Mouse (Mus musculus) Muller cell, postnatal 12 days (primary cell): Measurements from ENCODE around the gene Clec2h.
"Not testable (repeated sequence)": the region's sequence is repeated elsewhere in the genome, so short reads cannot be mapped to it uniquely, and the experiment has no call there.

Experiments
- DNase-seq: peaks from one replicate; pipeline ENCODE4 v3.0.0-alpha.2; 2015; ENCODE audit errors: inconsistent ontology term

Gene Clec2h

DNA sequence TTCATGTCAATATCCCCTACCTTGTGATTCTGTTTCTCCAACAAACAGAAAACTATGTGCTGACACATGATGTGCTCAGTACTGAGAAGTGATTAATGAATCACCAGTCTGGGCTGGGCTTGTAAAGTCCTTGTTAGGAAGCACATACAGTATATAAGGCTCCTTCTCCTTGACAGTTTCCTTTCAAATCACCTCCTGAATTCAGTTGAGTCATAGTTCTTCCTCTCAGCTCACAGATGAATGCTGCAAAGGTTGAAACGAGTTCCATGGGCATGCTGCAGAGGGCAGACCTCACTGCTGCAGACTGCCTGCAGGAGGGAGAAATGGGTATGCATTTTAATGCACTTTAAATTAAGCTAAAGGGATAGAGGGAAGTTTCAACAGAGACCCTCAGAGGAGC, at the start of gene Clec2h:
Clec2h (plus strand) TSS at position 180 of the 400 bp plus-strand sequence.
- peak; percentile 17 for DNase-seq

DNA sequence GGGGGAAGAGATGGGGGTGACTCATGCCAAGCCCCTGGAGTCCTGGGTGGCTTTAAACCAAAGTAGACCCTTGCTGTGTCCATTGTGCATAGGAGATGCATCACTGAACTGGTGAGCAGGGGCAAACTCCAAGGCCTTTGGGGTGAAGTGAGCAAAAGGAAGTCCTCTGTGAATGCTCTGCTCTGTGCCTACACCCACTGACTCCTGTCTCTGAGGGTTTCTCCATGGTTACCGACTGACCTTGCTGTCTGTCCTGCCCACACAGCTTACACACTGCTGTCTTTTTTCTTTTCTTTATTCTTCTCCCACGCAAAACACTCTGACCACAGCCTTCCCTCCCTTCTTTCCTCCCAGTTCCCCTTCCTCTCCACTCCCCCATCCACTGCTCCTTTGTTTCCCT, 39.5 kb upstream of the Clec2h start:
- DNase-seq: peak; percentile 36

DNA sequence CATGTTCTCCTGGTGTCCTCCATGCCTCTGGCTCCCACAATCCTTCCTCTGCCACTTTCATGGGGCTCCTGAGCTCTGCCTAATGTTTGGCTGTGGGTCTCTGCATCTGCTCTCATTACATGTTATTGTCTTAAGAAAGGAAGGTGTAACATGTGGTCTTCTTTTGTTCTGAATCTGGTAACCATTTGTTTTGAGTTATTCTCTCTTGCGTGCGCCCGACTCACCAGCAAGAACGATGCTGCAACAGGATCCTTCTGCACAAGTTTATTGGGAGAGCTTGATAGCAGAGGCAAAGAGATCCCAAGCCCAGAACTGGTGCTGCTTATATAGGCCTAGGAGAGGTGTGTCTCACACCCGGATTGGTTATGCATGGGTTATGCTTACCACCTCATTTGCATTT, 38.8 kb upstream of the Clec2h start, which contains the start of gene Klrb1a:
Klrb1a (minus strand) TSS at position 101 of the 400 bp plus-strand sequence.
- DNase-seq: not testable (repeated sequence)

DNA sequence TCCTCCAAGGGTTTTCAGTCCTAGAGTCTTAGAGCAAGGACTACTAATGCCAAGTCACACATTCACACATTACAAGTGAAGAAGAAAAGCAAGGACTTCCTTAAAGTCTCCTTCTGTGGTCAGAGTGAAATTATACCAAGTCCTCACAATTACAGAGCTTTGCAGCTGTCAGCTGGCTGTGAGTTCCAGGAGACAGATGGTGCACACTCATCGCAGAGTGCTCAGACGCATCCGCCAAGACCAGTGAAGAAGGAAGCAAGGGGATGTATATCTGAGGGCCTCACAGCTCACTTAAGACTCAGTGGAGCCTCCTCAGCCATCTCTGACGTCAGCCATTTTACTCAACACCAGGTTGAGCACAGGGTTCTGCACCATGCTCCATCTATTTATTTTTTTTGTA, 37.8 kb upstream of the Clec2h start:
- no peak for DNase-seq

DNA sequence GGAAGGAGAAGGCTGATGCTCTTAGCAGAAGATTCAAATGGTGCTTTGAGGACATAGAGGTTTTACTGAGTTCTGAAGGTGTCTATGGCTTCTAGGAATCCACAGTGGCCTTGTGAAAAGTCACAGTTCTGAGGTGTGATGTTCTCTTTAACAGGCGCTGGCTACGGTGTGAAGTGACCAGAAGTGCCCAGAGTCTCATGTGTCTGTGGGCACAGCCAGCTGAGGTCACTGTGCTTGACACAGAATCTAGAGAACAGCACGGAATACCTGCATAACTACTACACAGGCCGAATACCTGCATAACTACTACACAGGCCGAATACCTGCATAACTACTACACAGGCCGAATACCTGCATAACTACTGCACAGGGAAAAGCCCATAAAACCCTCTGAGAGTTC, 36.9 kb upstream of the Clec2h start:
- DNase-seq: not testable (repeated sequence)

DNA sequence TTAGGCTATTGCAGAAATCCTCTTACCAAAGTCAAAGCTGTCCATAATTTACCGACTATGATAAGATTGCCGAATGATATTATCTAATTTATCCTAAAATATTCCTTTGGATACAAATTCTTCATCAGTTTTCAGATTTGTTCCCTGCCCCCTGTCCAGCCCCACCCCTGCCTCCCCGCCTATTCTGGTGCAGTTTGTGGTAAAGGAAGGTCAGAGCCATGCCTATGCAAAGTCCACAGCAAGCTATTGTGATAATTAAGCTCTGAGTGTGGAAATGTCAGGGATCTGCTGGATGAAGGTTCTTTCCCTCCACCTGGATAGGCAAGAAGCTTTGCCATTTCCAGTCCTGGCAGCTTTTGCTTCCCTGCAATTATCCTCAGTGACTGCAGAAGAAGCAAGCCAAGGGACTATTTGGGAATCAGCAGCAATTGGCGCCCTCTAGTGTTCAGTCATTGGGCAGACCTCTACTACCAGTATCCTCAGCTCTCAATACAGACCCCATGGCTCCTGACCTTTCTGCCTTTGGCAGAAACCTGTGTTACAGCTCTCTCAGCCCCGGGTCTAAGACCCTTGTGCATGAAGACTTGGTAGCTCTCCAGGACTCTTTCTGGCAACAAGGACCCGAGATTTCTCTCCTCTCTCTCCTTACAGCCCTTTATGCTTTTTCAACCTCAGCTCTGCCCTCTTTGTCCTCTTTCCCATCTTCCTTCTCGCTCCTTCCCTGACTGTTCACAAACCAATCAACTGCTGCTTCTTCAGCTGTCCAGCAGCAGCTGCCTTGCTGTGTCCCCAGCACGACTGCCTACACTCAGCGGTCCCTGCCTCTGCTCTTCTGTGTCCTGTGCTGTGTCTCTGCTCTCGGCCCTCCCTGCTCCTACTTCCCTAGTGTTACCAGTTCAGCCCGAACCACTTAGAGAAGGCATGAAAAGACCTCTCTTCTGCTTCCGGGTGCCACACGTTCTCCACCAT, 32.1 kb upstream of the Clec2h start:
- DNase-seq: peak; percentile 52

DNA sequence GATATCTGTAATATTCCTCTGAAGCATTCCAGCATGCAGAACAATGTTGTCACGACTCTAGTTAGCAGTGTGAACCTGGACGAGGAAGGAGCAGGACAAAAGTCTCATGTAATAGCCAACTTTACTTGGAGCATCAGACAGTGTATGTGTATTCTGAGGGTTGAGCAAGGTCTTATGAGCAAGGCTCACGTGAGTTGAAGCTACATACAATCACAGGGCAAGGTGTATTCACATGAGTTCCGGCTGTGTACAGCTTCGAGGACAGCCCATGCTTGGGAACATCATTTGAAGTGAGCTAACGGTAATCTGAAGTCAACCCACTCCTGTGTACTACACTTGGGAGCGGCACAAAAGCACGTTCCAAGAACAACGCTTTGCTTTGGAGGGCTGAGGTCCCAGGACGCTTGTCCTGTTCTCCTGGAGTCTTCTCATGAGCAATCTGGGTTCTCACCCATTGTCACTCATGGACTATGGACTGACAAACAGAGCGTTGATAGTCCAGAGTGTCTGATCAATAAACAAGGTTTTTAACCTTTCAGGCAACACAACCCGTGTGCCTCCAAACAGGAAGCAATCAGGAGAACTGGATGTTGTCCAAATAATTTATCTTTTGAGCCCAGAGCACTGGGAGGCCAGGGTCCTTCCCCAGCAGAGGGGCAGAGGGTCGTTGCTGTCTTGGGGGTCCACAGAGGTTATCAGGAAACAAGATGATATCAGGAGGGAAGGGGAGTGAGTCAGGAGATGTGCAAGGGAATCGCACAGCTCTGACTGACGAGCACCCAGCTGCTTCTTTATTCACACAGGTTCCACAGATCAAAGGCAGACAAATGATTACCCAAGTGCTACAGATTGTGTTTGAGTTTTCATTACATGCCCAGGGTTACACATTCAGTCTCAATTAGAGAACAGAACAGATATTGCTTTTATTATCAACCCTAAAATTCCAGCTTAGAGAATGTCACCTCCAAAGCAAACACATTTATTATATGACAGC, 31.0 kb upstream of the Clec2h start:
- not testable (repeated sequence) for DNase-seq

DNA sequence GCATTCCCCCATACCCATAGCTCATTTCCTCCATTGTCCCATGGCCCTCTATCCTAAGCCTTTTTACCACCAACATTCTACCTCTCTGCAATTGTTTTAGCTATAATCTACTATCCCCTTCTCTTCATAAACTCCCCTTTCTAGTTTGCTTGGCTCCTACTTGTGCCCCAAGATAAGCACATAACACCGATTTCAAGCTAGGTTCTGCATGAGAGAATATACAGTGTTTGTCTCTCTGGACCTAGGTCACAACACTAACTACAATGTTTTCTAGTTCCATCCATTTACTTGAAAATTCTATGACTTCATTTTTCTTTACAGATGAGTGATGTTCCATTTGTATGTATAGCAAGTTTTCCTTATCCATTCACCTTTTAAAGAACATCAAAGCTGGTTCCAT, 21.5 kb upstream of the Clec2h start:
- no peak for DNase-seq

DNA sequence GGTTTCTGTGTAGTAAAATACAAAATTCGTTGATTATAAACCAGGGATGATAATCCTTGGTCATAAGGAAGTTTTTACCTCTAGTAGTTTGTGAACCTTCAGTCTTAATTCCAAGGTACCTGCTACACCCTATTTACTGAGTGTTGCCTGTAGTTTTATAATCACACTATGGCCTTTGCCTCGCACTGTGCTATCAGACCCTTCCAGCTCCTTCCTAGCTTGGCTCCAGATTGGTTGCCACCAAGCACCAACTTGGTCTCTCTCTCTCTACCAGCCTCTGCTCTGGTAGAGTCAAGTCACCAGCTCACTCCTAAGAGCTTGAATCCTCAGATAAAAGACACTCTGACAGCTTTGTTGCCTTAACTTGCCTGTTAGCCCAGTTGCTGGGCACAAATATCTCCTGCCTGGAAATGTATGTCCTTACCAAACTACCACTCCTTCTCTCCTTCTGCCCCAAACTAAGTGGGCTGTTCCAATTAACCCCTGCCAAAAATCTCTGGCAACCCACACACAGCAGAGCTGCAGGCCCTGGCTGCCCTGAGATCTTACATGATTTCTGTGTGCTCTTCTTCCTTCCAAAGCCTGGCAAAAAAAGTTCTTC, 21.0 kb upstream of the Clec2h start:
- no peak for DNase-seq

DNA sequence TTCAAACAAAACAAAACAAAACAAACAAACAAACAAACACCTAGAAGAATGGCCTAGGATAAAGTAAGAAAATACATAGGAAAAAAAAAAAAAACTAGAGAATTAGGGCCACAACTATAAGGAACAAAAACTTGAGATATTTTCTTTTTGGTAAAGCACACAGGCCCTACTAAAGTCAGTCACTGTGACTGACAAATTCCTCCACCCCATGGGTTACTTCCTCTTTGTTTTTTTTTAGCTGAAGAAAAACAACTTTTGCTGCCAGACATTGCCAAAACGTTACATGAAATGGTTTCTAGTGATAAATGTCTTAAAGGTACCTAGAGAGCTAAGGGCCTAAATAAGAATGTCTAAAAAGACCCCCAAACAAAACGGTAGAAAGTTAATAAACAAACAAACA, 18.2 kb upstream of the Clec2h start:
- no peak for DNase-seq

DNA sequence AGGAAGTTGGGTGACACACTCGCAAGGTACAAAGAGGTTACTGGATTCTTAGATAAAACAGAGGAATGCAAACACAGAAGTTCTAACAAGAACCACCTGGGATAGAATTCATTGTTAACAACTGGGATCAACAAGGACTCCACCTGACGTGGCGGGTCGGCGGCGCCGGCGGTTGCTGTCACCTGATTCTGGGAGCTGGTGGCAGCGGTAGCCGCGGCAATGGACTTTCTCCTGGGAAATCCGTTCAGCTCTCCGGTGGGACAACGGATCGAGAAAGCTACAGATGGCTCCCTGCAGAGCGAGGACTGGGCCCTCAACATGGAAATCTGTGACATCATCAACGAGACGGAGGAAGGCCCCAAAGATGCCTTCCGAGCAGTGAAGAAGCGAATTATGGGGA, 17.5 kb upstream of the Clec2h start:
- DNase-seq: not testable (repeated sequence)

DNA sequence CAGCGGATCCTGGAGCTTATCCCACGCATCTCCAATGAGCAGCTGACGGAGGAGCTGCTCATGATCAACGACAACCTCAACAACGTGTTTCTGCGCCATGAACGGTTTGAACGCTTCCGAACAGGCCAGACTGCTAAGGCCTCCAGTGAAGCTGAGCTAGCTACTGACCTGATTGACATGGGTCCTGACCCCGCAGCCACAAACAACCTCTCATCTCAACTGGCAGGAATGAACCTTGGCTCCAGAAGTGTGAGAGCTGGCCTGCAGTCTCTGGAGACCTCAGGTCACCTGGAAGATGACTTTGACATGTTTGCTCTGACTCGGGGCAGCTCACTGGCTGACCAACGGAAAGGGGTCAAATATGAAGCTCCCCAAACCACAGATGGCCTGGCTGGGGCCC, 16.5 kb upstream of the Clec2h start:
- DNase-seq: not testable (repeated sequence)

DNA sequence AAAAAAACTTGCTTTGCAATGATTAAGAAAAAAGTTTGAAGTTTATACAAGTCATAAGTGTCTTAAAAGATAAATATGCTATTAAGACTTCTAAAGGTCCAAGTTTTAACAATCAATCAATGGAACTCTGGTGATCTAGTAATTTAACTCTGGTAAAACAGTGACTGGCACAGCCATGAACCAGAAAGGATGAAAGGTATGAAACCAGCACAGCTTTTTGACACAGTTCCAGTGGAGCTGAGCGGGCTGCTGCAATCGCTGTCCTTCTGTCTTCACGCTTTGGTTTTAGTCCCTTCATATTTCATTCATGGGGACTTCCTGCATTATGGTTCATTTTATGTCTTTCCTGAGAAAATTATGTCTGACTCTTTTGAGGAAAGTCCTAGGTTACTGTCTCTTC, 12.5 kb upstream of the Clec2h start:
- DNase-seq: no peak

DNA sequence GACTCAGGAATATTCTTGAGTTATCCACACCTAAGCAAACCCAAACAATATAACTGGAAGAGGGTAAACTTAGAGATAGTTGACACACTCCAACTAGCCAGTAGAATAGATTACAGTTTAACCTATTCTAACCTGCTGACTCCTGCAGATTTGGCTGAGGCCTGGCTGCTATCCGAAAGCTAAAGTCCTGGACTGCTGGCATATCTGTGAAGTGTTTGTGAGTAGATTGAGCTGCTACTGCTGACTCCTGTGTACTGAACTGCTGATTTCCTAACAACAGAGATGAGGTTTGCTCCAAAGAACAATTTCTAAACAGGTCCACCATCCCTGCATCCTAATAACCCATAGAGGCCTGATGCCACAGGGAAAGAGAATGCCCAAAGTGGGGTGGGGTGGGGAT, 12.0 kb upstream of the Clec2h start:
- no peak for DNase-seq

DNA sequence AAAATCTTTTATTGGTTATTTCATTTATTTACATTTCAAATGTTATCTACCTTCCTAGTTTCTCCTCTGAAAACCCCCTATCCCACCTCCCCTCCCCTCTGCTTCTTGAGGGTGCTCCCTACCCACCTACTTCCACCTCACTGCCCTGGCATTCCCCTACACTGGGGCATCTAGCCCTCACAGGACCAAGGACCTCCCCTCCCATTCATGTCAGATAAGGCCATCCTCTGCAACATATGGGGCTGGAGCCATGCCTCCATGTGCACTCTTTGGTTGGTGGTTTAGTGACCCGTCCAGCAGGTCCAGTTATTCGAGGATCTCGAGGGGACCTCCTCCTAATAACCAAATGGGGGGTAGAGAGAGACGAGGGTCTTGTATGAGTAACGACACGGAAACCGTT, 11.4 kb upstream of the Clec2h start:
- not testable (repeated sequence) for DNase-seq

DNA sequence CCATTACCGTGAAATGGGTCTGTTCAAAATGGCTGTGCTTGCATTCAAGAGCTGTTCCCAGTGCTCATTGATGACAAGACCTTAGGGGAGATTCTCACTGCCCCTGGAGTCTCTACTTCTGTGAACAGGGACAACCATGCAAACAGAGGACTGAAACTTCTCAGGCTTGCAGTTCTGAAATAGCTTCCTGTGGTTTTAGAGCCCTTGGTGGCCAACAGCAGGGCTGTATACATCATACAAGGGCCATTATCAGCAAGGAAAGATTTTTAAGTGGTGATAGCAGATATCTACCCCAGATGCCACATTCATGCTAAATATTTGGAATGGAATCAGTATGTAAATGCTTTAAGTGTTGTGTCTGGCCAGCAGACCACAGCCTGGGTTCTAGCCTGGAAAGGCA, 9.2 kb upstream of the Clec2h start:
- DNase-seq: no peak

DNA sequence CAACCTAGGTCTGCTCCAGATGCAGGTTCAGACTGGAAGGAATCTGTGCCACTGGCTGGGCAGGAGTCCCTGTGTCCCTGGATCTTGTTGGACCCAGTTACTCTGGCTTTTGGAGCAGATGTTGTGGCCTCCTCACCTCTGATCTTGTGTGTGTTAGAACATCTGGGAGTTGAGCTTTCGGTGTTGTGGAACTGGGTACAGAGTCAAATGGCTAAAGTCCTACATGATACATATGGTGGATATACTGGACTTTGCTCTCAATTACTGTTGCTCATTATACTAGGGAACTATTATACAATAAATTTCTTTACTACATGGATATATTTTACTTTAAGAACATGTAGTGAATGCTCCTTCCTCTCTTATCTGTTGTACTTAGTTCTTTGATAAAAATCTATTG, 936 bp upstream of the Clec2h start:
- no peak for DNase-seq

DNA sequence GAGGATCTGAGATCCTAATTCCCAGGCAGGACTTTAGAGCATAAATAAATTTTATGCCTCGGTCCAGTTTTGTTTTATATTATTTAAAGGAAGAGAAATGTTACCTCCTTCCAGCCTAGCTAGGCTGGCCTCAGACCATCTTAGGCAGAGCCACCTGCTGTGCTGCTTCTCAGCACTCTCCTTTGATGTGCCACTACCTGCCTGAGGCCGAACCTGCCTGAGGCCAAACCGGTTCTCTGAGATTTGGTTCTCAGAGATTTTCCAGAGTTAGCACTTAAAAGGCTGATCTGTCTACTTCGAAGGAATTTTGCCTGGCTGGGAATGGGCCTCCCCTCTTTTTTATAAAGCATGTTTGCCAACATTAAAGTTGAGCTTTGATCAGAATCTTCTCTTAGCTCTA, 7.8 kb downstream of the Clec2h start:
- no peak for DNase-seq

DNA sequence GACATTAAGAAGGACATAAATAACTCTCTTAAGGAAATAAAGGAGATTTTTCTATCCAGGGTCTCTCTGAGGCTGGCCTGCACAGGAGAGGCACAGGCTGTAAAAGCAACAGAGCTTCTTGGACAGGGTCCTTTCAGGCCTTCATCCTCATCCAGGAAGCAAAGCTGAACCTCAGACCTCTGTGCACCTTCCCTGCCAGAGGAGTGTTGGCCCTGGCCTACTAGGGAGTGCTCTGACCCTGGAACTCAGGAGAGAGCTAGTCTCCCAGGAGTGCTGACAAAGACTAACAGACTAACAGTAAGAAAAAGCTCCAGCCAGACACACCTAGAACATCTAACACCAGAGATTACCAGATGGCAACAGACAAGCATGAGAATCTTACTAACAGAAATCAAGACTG, 17.4 kb downstream of the Clec2h start:
- DNase-seq: no peak

DNA sequence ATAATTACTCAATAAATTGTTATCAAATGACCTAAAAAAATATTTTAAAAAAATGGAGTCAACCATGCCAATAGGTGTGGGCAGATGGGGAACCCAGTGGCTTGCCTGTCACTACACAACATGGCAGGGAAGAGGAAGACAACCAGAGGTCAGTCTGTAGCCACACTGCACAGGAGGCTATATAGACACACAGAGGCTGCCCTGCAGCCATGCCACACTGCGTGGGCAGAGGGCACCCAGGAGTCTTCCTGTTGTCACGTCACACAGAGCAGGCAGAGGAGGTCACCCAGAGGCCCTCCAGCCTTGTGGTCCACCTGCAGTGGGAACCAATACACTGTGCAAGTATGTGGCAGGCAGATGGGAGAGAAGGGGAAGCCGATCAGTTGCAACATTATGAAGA, 39.5 kb downstream of the Clec2h start:
- no peak for DNase-seq

DNA sequence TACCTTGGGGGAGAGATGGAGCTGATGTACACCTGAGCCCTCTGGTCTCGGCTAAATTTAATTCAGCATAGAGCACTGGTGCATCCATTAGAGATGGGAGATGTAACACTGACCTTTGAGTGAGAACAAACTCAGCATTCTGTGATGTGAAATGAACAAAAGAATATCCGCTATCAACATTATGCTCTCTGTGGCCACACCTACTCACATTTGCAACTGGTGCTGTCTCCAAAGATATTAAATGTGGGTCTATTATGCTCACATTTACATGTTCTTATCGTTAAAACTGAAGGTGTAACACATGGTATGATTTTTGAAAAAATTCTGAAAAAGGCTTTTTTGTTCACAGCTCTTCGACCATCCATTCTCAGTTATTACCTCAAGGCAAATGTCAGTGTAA, 60.8 kb downstream of the Clec2h start, which contains the start of gene Klrb1:
Klrb1 (minus strand) TSS at position 101 of the 400 bp plus-strand sequence.
- no peak for DNase-seq
